29 mouse cellular contexts compared by ENCODE assay signal in genomic region chr11:120405867-120406266, GRCm38 (mm10). TPM values are rescaled to one million over a fixed set of nuclear protein-coding genes. Genes with fewer than 3 reads are reported as not detected.
DNase-seq lines count a peak whose midpoint lies in the region; ATAC-seq lines count a peak whose summit lies in the region.
"Had no signal": no experiment of that assay in that cellular context is flagged by ENCODE, and none has a peak within 500 bp of the region (broad histone marks: within the 10 kb centered on the region; RNA-seq: fewer than 3 reads in every experiment).

No protein-coding gene starts in this region.

- H3K9me3 ChIP-seq in heart, embryonic 11.5 days (replicated peaks; ENCODE audit: control insufficient read depth, low read length): no peaks in the 10 kb centered on the region
- H3K9me3 ChIP-seq in liver, embryonic 12.5 days (replicated peaks): no peaks in the 10 kb centered on the region
- H3K9me3 ChIP-seq: embryonic facial prominence, embryonic 15.5 days; hindbrain, embryonic 15.5 days; intestine, embryonic 15.5 days; limb, embryonic 12.5 days; midbrain, embryonic 13.5 days; neural tube, embryonic 12.5 days had no signal

- no peaks in the 10 kb centered on the region for H3K27me3 ChIP-seq in heart, embryonic 11.5 days (ENCODE audit: control insufficient read depth, insufficient read depth, low read length)
- no peaks in the 10 kb centered on the region for H3K27me3 ChIP-seq in liver, embryonic 12.5 days (replicated peaks)
- H3K27me3 ChIP-seq: CH12.LX; embryonic facial prominence, embryonic 15.5 days; hindbrain, embryonic 15.5 days; intestine, embryonic 15.5 days; limb, embryonic 12.5 days; midbrain, embryonic 13.5 days; neural tube, embryonic 12.5 days had no signal

- ATAC-seq in heart, embryonic 11.5 days (replicated peaks; ENCODE audit: insufficient number of reproducible peaks, low FRiP score, low TSS enrichment): peak; percentile 76
- peak; percentile 96 for ATAC-seq in liver, embryonic 12.5 days
- ATAC-seq in megakaryocyte-erythroid progenitor cell, adult 5-6 weeks (replicated peaks; ENCODE audit: low FRiP score, low TSS enrichment, poor library complexity, severe bottlenecking): peak; percentile 97
- ATAC-seq: intestine, embryonic 15.5 days; midbrain, embryonic 13.5 days had no signal

- H3K9ac ChIP-seq in heart, embryonic 11.5 days (ENCODE audit: low read depth, low read length): no peak overlapping the region
- H3K9ac ChIP-seq in liver, embryonic 12.5 days: peak overlapping the region; percentile 17; the same call in 1 of the 2 replicates
- H3K9ac ChIP-seq: embryonic facial prominence, embryonic 15.5 days; hindbrain, embryonic 15.5 days; intestine, embryonic 15.5 days; limb, embryonic 12.5 days; lung, embryonic 14.5 days; midbrain, embryonic 13.5 days; neural tube, embryonic 12.5 days had no signal

- no peak overlapping the region for H3K4me2 ChIP-seq in heart, embryonic 11.5 days
- H3K4me2 ChIP-seq in liver, embryonic 12.5 days: peak overlapping the region; percentile 32
- H3K4me2 ChIP-seq: embryonic facial prominence, embryonic 15.5 days; hindbrain, embryonic 15.5 days; intestine, embryonic 15.5 days; limb, embryonic 12.5 days; lung, embryonic 14.5 days; midbrain, embryonic 13.5 days; neural tube, embryonic 12.5 days had no signal

- DNase-seq in heart, postnatal 10 days: no peak
- DNase-seq in c-Kit-positive CD71-positive TER-119-negative erythroid progenitor cells, embryonic 14.5 days (ENCODE audit: low read depth): peak; percentile 69
- DNase-seq in cerebellum, postnatal 25 days: no peak
- DNase-seq in left cerebral cortex, postnatal 10 days (ENCODE audit: extremely low spot score in 1 of 2, low spot score in 2 of 2): no peak
- DNase-seq: adrenal gland, adult 2 months; cerebellum, adult 11-12 months; cerebellum, postnatal 14 days; gastrocnemius, adult 2 months; heart, postnatal 4 days; kidney, adult 9 months; kidney, postnatal 36 days; layer of hippocampus, adult 9-11 months; lung, embryonic 14.5 days; lung, postnatal 36 days; right cerebral cortex, adult 18-20 months; thymus, adult 18-20 months had no signal

- no peak overlapping the region for H3K4me3 ChIP-seq in heart, embryonic 11.5 days (ENCODE audit: low read depth, low read length)
- no peak overlapping the region for H3K4me3 ChIP-seq in liver, embryonic 12.5 days
- H3K4me3 ChIP-seq: embryonic facial prominence, embryonic 15.5 days; gastrocnemius, adult 2 months; hindbrain, embryonic 15.5 days; intestine, embryonic 15.5 days; limb, embryonic 12.5 days; midbrain, embryonic 13.5 days; neural tube, embryonic 12.5 days had no signal

- intact Hi-C loops in heart, postnatal 10 days (cut with DNase I): no loop called here
- intact Hi-C loops in left cerebral cortex, postnatal 10 days (cut with DNase I): no loop called here

- H3K27ac ChIP-seq in heart, embryonic 11.5 days (ENCODE audit: low read depth, low read length): no peak overlapping the region
- H3K27ac ChIP-seq in liver, embryonic 12.5 days: peak overlapping the region; percentile 68
- H3K27ac ChIP-seq: embryonic facial prominence, embryonic 15.5 days; gastrocnemius, adult 2 months; hindbrain, embryonic 15.5 days; intestine, embryonic 15.5 days; limb, embryonic 12.5 days; midbrain, embryonic 13.5 days; neural tube, embryonic 12.5 days had no signal

- H3K36me3 ChIP-seq in heart, embryonic 11.5 days (ENCODE audit: control insufficient read depth, insufficient read depth, low read length): peaks cover 42% of the 10 kb centered on the region
- peaks cover 100% of the 10 kb centered on the region for H3K36me3 ChIP-seq in liver, embryonic 12.5 days

- no peaks in the 10 kb centered on the region for H3K4me1 ChIP-seq in heart, embryonic 11.5 days (ENCODE audit: control insufficient read depth, insufficient read depth, low read length)
- H3K4me1 ChIP-seq in liver, embryonic 12.5 days: peaks cover 46% of the 10 kb centered on the region
- H3K4me1 ChIP-seq: embryonic facial prominence, embryonic 15.5 days; hindbrain, embryonic 15.5 days; intestine, embryonic 15.5 days; limb, embryonic 12.5 days; midbrain, embryonic 13.5 days; neural tube, embryonic 12.5 days had no signal

- 80% methylated on average over 3 of the region's 3 CpGs for WGBS in heart, embryonic 11.5 days (ENCODE audit: insufficient replicate concordance)
- 14% methylated on average over 3 of the region's 3 CpGs for WGBS in liver, embryonic 12.5 days (ENCODE audit: insufficient replicate concordance)

RNA-seq across cellular contexts. Expression of gene Faap100, which starts 27.3 kb away (rescaled TPM):
- polyA plus RNA-seq in heart, embryonic 11.5 days (2014; fragmentation: Nextera tagmentation; extraction: Ambion mirVana): 24.2 and 29.6 TPM in 2 replicates
- 10 to 100 TPM; 21.3 to 24.3 TPM for total RNA-seq in heart, postnatal 10 days (2021)
- 12.8 and 13.1 TPM in 2 replicates for polyA plus RNA-seq in liver, embryonic 12.5 days (2016; fragmentation: Nextera tagmentation; extraction: Ambion mirVana)
- 31.0 and 34.7 TPM in 2 replicates for total RNA-seq in megakaryocyte-erythroid progenitor cell, adult 5-6 weeks (2014; fragmentation: Nextera tagmentation)
- total RNA-seq in megakaryocyte-erythroid progenitor cell, adult 5-6 weeks (2017): 11.3 and 11.6 TPM in 2 replicates
- total RNA-seq in left cerebral cortex, postnatal 10 days (2021): 10 to 100 TPM; 59.2 to 64.4 TPM

RNA-seq across cellular contexts. Expression of gene Nploc4, which starts 31.6 kb away (rescaled TPM):
- polyA plus RNA-seq in heart, embryonic 11.5 days (2014; fragmentation: Nextera tagmentation; extraction: Ambion mirVana): 31.0 and 36.7 TPM in 2 replicates
- 10 to 100 TPM; 53.9 to 59.6 TPM for total RNA-seq in heart, postnatal 10 days (2021)
- polyA plus RNA-seq in liver, embryonic 12.5 days (2016; fragmentation: Nextera tagmentation; extraction: Ambion mirVana): 44.9 and 46.3 TPM in 2 replicates
- 59.3 and 65.2 TPM in 2 replicates for total RNA-seq in megakaryocyte-erythroid progenitor cell, adult 5-6 weeks (2014; fragmentation: Nextera tagmentation)
- total RNA-seq in megakaryocyte-erythroid progenitor cell, adult 5-6 weeks (2017): 32.5 and 41.1 TPM in 2 replicates
- 10 to 100 TPM; 63.1 to 70.3 TPM for total RNA-seq in left cerebral cortex, postnatal 10 days (2021)

RNA-seq across cellular contexts. Expression of gene Tspan10, which starts 36.6 kb away (rescaled TPM):
- polyA plus RNA-seq in heart, embryonic 11.5 days (2014; fragmentation: Nextera tagmentation; extraction: Ambion mirVana): not detected in 2 replicates
- 1 to 10 TPM in 1 of 2 experiments, under 1 TPM in 1; 0.24 to 2.3 TPM for total RNA-seq in heart, postnatal 10 days (2021)
- polyA plus RNA-seq in liver, embryonic 12.5 days (2016; fragmentation: Nextera tagmentation; extraction: Ambion mirVana): not detected in 2 replicates
- not detected in 2 replicates for total RNA-seq in megakaryocyte-erythroid progenitor cell, adult 5-6 weeks (2014; fragmentation: Nextera tagmentation)
- total RNA-seq in megakaryocyte-erythroid progenitor cell, adult 5-6 weeks (2017): not detected in 2 replicates
- not detected for total RNA-seq in left cerebral cortex, postnatal 10 days (2021)
- total RNA-seq: granulocyte monocyte progenitor cell, adult 5-6 weeks had no signal
- polyA plus RNA-seq: adrenal gland, adult 2 months; heart, embryonic 14.5 days; hindbrain, embryonic 15.5 days; intestine, embryonic 15.5 days; limb, embryonic 12.5 days; lung, embryonic 14.5 days; midbrain, embryonic 13.5 days had no signal

RNA-seq across cellular contexts. Expression of gene Fscn2, which starts 44.5 kb away (rescaled TPM):
- polyA plus RNA-seq in heart, embryonic 11.5 days (2014; fragmentation: Nextera tagmentation; extraction: Ambion mirVana): 0.57 TPM in 1 of 2 replicates, not detected in the other
- total RNA-seq in heart, postnatal 10 days (2021): not detected
- polyA plus RNA-seq in liver, embryonic 12.5 days (2016; fragmentation: Nextera tagmentation; extraction: Ambion mirVana): 0.16 and 0.18 TPM in 2 replicates
- not detected in 2 replicates for total RNA-seq in megakaryocyte-erythroid progenitor cell, adult 5-6 weeks (2014; fragmentation: Nextera tagmentation)
- not detected in 2 replicates for total RNA-seq in megakaryocyte-erythroid progenitor cell, adult 5-6 weeks (2017)
- total RNA-seq in left cerebral cortex, postnatal 10 days (2021): not detected
- total RNA-seq: CH12.LX; granulocyte monocyte progenitor cell, adult 5-6 weeks had no signal
- polyA plus RNA-seq: small intestine, adult 2 months had no signal

RNA-seq across cellular contexts. Expression of gene Pde6g, which starts 47.4 kb away (rescaled TPM):
- 0.24 TPM in 1 of 2 replicates, not detected in the other for polyA plus RNA-seq in heart, embryonic 11.5 days (2014; fragmentation: Nextera tagmentation; extraction: Ambion mirVana)
- under 1 TPM in 1 of 2 experiments, not detected in 1; 0.32 TPM for total RNA-seq in heart, postnatal 10 days (2021)
- polyA plus RNA-seq in liver, embryonic 12.5 days (2016; fragmentation: Nextera tagmentation; extraction: Ambion mirVana): 0.13 and 0.25 TPM in 2 replicates
- 0.37 TPM in 1 of 2 replicates, not detected in the other for total RNA-seq in megakaryocyte-erythroid progenitor cell, adult 5-6 weeks (2014; fragmentation: Nextera tagmentation)
- 0.38 TPM in 1 of 2 replicates, not detected in the other for total RNA-seq in megakaryocyte-erythroid progenitor cell, adult 5-6 weeks (2017)
- under 1 TPM; 0.24 to 0.34 TPM for total RNA-seq in left cerebral cortex, postnatal 10 days (2021)
- total RNA-seq: granulocyte monocyte progenitor cell, adult 5-6 weeks had no signal
- polyA plus RNA-seq: limb, embryonic 12.5 days had no signal
